Mouse (Mus musculus): ENCODE results near the gene Ctnnb1. TPM values are rescaled to one million over a fixed set of nuclear protein-coding genes. Genes with fewer than 3 reads are reported as not detected.

Ctnnb1 gene
- 484 and 702 TPM in 2 replicates for polyA plus RNA-seq (2014; fragmentation: Nextera tagmentation; extraction: Ambion mirVana)

DNA sequence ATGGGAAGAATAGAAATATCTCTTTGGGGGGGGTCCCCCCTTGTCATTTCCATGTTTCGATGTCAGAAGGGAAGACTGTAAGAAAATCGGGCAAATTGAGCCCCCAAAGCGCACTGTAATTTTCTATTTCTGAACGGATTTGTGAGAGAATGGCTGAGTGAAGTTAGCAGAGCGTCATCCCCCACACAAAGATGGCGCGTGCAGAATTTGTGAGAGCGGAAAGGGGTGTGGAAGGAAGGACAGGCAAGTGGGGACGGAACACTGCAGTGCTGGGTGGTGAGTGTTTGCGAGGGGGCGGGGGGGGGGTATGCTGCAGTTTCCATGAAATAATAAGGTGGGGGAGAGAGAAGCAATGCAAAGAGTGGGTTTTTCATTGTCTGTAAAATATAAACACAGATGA is at the start of gene Ctnnb1:
Gene Ctnnb1 (plus strand): TSS at position 136 of the 400 bp plus-strand sequence.
- Histone ChIP-seq H3K9ac (replicated peaks; ENCODE audit: low read length) (peak within 1 kb of the TSS; percentile 42), H3K4me2 (ENCODE audit: low read length) (peak within 1 kb of the TSS; percentile 49), H3K4me1 (ENCODE audit: control insufficient read depth, insufficient read depth, low read length) (peaks cover 13% of the 10 kb centered on the region), H3K27ac (replicated peaks; ENCODE audit: low read depth, low read length) (peak within 1 kb of the TSS; percentile 88), H3K36me3 (ENCODE audit: control insufficient read depth, insufficient read depth, low read length) (no peaks in the 10 kb centered on the region), H3K27me3 (ENCODE audit: control insufficient read depth, insufficient read depth, low read length) (no peaks in the 10 kb centered on the region), H3K4me3 (replicated peaks; ENCODE audit: low read depth, low read length) (peak within 1 kb of the TSS; percentile 24), H3K9me3 (ENCODE audit: control insufficient read depth, low read length) (no peaks in the 10 kb centered on the region)
- peak; percentile 24; the same call in 1 of the 2 replicates for ATAC-seq (ENCODE audit: low FRiP score, low TSS enrichment)
- 32% methylated on average over 11 of the region's 11 CpGs for whole genome bisulfite sequencing
- DNase-seq, result peak; percentile 76

DNA sequence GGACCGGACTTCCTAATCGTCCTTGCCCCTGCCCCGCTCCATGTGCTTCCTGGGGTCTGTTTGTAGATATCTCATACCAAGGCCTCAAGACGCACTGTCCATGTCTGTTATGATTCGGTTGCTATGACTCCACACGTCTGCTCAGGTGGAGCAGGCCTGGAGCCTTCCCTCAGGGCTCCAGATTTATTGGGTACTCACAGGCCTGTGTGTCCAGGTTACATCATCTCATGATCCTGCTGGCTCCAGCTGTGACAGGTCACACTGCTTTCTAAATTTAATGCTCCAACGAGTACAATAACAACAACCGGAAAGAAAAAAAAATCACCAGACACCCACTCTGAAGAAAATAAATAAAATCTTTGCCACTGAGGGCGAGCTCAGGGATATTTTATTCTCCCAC is 48.7 kb upstream of the Ctnnb1 start:
- Histone ChIP-seq H3K9ac (replicated peaks; ENCODE audit: low read length) (no peak overlapping the region), H3K27ac (replicated peaks; ENCODE audit: low read depth, low read length) (no peak overlapping the region), H3K36me3 (ENCODE audit: control insufficient read depth, insufficient read depth, low read length) (no peaks in the 10 kb centered on the region), H3K4me2 (ENCODE audit: low read length) (no peak overlapping the region), H3K27me3 (ENCODE audit: control insufficient read depth, insufficient read depth, low read length) (no peaks in the 10 kb centered on the region), H3K4me3 (replicated peaks; ENCODE audit: low read depth, low read length) (no peak overlapping the region), H3K4me1 (ENCODE audit: control insufficient read depth, insufficient read depth, low read length) (no peaks in the 10 kb centered on the region), H3K9me3 (ENCODE audit: control insufficient read depth, low read length) (no peaks in the 10 kb centered on the region)
- DNase-seq (no peak), ATAC-seq (ENCODE audit: low FRiP score, low TSS enrichment) (no peak)
- WGBS, result 81% methylated on average over 9 of the region's 9 CpGs

DNA sequence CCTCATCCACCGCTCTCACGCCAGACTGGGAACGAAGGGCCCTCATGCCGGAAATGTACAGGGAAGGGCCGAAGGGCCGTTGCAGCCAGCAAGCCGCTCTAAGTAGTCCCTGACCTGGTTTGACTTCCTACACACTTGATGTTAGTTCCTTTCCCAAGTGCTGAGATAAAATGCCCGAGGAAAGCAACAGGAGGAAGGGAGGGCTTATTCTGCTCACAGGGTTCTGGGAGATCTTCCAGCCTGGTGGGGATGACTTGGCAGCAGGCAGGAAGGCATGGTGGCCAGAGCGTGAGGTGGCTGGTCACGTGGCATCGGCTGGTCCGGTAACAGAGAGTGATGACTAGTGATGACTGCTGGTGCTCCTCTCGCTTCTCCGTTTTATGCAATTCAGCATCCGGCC is 47.9 kb upstream of the Ctnnb1 start:
- H3K27me3 ChIP-seq (ENCODE audit: control insufficient read depth, insufficient read depth, low read length), result no peaks in the 10 kb centered on the region
- no peaks in the 10 kb centered on the region for H3K9me3 ChIP-seq (ENCODE audit: control insufficient read depth, low read length)
- H3K36me3 ChIP-seq (ENCODE audit: control insufficient read depth, insufficient read depth, low read length), result no peaks in the 10 kb centered on the region
- H3K4me2 ChIP-seq (ENCODE audit: low read length), result no peak overlapping the region
- H3K9ac ChIP-seq (replicated peaks; ENCODE audit: low read length), result no peak overlapping the region
- DNase-seq (no peak), ATAC-seq (ENCODE audit: low FRiP score, low TSS enrichment) (no peak)
- H3K4me1 ChIP-seq (ENCODE audit: control insufficient read depth, insufficient read depth, low read length), result no peaks in the 10 kb centered on the region
- H3K4me3 ChIP-seq (replicated peaks; ENCODE audit: low read depth, low read length), result no peak overlapping the region
- no peak overlapping the region for H3K27ac ChIP-seq (replicated peaks; ENCODE audit: low read depth, low read length)
- 94% methylated on average over 15 of the region's 15 CpGs for WGBS

DNA sequence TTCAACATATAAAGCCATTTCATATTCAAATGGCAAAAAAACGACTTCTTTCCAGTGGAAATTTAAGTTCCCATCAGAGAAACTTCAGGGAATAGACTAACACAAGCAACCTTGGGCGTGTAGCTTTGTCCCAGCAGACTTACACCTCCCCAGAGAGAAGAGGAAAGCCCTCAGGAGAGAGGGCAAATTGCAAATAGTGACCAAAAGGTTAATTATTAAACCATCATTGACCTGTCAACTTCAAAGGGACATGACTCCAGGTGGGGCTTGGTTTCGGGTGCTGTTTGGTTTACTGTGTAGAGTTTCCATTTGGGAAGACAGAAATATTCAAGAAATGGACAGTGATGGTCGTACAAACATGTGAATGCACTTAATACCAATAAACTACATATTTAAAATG is 47.2 kb upstream of the Ctnnb1 start:
- H3K4me1 ChIP-seq (ENCODE audit: control insufficient read depth, insufficient read depth, low read length), result no peaks in the 10 kb centered on the region
- ATAC-seq (ENCODE audit: low FRiP score, low TSS enrichment), result no peak
- WGBS, result 82% methylated on average over 4 of the region's 4 CpGs
- no peak for DNase-seq
- no peaks in the 10 kb centered on the region for H3K27me3 ChIP-seq (ENCODE audit: control insufficient read depth, insufficient read depth, low read length)
- no peak overlapping the region for H3K4me3 ChIP-seq (replicated peaks; ENCODE audit: low read depth, low read length)
- no peak overlapping the region for H3K4me2 ChIP-seq (ENCODE audit: low read length)
- no peak overlapping the region for H3K27ac ChIP-seq (replicated peaks; ENCODE audit: low read depth, low read length)
- H3K9me3 ChIP-seq (ENCODE audit: control insufficient read depth, low read length), result no peaks in the 10 kb centered on the region
- no peak overlapping the region for H3K9ac ChIP-seq (replicated peaks; ENCODE audit: low read length)
- H3K36me3 ChIP-seq (ENCODE audit: control insufficient read depth, insufficient read depth, low read length), result no peaks in the 10 kb centered on the region

DNA sequence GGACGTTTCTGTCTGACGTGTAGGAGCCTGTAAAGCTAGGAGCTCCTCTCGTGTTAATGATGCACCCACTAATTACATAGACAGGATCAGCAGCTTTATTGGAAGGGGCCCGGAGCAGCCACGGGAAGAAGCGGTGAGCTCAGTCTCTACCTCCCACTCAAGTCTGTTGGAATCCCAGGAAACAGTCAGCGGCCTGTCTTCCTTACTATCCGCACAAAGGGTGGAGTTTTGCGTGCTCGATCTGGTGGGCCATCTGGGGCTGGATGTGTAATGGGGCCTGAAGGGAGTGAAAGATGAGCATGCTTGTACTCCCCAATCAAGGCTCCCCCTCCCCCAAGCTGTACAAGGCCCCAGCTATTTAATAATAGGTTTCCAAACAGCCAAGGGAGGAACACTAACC is 44.3 kb upstream of the Ctnnb1 start:
- no peak overlapping the region for H3K4me2 ChIP-seq (ENCODE audit: low read length)
- H3K4me3 ChIP-seq (replicated peaks; ENCODE audit: low read depth, low read length), result no peak overlapping the region
- H3K27me3 ChIP-seq (ENCODE audit: control insufficient read depth, insufficient read depth, low read length), result no peaks in the 10 kb centered on the region
- WGBS, result 73% methylated on average over 10 of the region's 10 CpGs
- H3K9me3 ChIP-seq (ENCODE audit: control insufficient read depth, low read length), result no peaks in the 10 kb centered on the region
- ATAC-seq (ENCODE audit: low FRiP score, low TSS enrichment) (no peak), DNase-seq (no peak)
- H3K36me3 ChIP-seq (ENCODE audit: control insufficient read depth, insufficient read depth, low read length), result no peaks in the 10 kb centered on the region
- H3K4me1 ChIP-seq (ENCODE audit: control insufficient read depth, insufficient read depth, low read length), result no peaks in the 10 kb centered on the region
- no peak overlapping the region for H3K27ac ChIP-seq (replicated peaks; ENCODE audit: low read depth, low read length)
- H3K9ac ChIP-seq (replicated peaks; ENCODE audit: low read length), result no peak overlapping the region

DNA sequence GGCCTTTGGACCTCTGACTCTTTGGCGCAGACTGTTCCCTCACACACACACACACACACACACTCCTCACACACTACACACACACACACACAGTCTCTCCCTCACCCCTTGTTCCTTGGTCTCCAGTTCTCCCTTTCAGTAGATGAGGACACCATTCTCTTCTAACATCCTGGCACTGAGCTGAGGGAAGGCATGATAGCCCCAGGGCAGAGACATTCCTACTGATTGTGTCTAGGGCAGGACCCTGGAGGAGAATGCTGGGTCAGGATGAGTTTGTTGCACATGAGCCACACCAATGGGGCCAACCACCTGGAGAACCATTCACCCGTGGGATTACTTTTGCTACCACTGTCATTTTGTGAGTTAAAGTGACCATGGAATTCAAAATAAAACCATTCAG is 41.4 kb upstream of the Ctnnb1 start:
- Histone ChIP-seq H3K9me3 (ENCODE audit: control insufficient read depth, low read length) (no peaks in the 10 kb centered on the region), H3K9ac (replicated peaks; ENCODE audit: low read length) (no peak overlapping the region), H3K36me3 (ENCODE audit: control insufficient read depth, insufficient read depth, low read length) (no peaks in the 10 kb centered on the region), H3K4me3 (replicated peaks; ENCODE audit: low read depth, low read length) (no peak overlapping the region), H3K4me1 (ENCODE audit: control insufficient read depth, insufficient read depth, low read length) (no peaks in the 10 kb centered on the region), H3K4me2 (ENCODE audit: low read length) (no peak overlapping the region), H3K27me3 (ENCODE audit: control insufficient read depth, insufficient read depth, low read length) (no peaks in the 10 kb centered on the region), H3K27ac (replicated peaks; ENCODE audit: low read depth, low read length) (no peak overlapping the region)
- WGBS, result 92% methylated on average over 2 of the region's 2 CpGs
- ATAC-seq (ENCODE audit: low FRiP score, low TSS enrichment), result no peak
- DNase-seq, result no peak

DNA sequence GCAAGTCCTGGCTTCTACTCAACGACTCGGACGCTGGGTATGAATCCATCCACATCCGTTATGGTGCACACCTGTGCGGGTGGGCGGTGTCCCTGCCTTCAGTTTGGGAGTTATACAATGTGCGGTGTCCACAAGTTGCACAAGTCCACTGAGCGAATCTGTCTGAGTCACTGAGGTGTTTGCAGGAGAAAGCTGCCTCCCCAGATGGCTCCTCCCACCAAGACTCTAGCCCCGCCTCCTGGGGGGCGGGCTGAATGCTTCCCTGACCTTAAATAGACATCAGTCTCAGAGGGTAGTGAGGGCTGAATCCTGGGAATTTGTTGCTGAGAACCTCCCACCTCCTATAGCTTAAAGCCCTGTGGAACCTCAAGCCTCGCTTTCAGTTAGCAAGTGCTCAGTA is 35.6 kb upstream of the Ctnnb1 start:
- WGBS, result 91% methylated on average over 11 of the region's 11 CpGs
- ATAC-seq (ENCODE audit: low FRiP score, low TSS enrichment) (no peak), DNase-seq (no peak)
- Histone ChIP-seq H3K9ac (replicated peaks; ENCODE audit: low read length) (no peak overlapping the region), H3K4me2 (ENCODE audit: low read length) (no peak overlapping the region), H3K4me3 (replicated peaks; ENCODE audit: low read depth, low read length) (no peak overlapping the region), H3K27ac (replicated peaks; ENCODE audit: low read depth, low read length) (no peak overlapping the region), H3K9me3 (ENCODE audit: control insufficient read depth, low read length) (no peaks in the 10 kb centered on the region), H3K36me3 (ENCODE audit: control insufficient read depth, insufficient read depth, low read length) (no peaks in the 10 kb centered on the region), H3K4me1 (ENCODE audit: control insufficient read depth, insufficient read depth, low read length) (no peaks in the 10 kb centered on the region), H3K27me3 (ENCODE audit: control insufficient read depth, insufficient read depth, low read length) (no peaks in the 10 kb centered on the region)

DNA sequence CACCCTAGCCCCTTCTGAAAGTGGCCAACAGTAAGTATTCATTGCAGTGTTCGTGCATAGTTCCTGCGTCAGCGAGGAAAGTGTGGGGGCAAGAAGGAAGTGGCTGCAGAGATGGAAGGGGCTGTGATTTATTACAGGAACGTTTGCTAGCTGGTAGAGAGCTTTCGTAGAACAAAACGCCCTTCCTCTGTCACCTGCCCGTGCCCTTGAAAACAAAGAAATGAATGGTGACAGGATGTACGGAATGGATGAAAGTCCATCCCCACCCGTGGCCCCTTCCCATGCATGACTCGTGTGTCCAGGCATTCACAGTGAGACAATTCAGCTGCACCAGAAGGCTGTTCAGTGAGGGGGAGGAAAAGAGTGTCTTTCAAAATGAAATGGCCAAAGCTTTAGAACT is 35.0 kb upstream of the Ctnnb1 start:
- Histone ChIP-seq H3K36me3 (ENCODE audit: control insufficient read depth, insufficient read depth, low read length) (no peaks in the 10 kb centered on the region), H3K4me1 (ENCODE audit: control insufficient read depth, insufficient read depth, low read length) (no peaks in the 10 kb centered on the region), H3K9ac (replicated peaks; ENCODE audit: low read length) (no peak overlapping the region), H3K27me3 (ENCODE audit: control insufficient read depth, insufficient read depth, low read length) (no peaks in the 10 kb centered on the region), H3K4me2 (ENCODE audit: low read length) (no peak overlapping the region), H3K4me3 (replicated peaks; ENCODE audit: low read depth, low read length) (no peak overlapping the region), H3K9me3 (ENCODE audit: control insufficient read depth, low read length) (no peaks in the 10 kb centered on the region), H3K27ac (replicated peaks; ENCODE audit: low read depth, low read length) (no peak overlapping the region)
- WGBS, result 76% methylated on average over 10 of the region's 10 CpGs
- DNase-seq (no peak), ATAC-seq (ENCODE audit: low FRiP score, low TSS enrichment) (no peak)

DNA sequence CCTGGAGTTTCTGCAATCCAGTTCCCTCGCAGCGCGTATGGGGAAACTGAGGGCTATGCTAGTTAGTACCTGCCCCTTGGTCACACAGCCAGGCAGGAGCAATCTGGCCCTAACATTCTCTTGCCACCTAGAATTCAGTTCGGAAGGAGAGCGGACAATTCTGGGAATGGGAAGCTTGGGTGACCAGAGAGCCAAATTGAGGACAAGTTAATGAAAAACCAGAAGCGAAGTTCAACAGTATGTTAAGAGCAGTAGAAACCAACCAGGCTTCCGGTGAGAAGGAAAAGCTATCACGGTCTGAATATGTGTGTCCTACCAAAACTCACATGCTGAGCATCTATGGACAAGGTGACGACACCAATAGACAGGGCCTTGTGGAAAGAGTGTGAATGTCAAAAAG is 34.6 kb upstream of the Ctnnb1 start:
- no peak for DNase-seq
- no peak for ATAC-seq (ENCODE audit: low FRiP score, low TSS enrichment)
- Histone ChIP-seq H3K4me1 (ENCODE audit: control insufficient read depth, insufficient read depth, low read length) (no peaks in the 10 kb centered on the region), H3K27ac (replicated peaks; ENCODE audit: low read depth, low read length) (no peak overlapping the region), H3K9me3 (ENCODE audit: control insufficient read depth, low read length) (no peaks in the 10 kb centered on the region), H3K4me2 (ENCODE audit: low read length) (no peak overlapping the region), H3K27me3 (ENCODE audit: control insufficient read depth, insufficient read depth, low read length) (no peaks in the 10 kb centered on the region), H3K4me3 (replicated peaks; ENCODE audit: low read depth, low read length) (no peak overlapping the region), H3K9ac (replicated peaks; ENCODE audit: low read length) (no peak overlapping the region), H3K36me3 (ENCODE audit: control insufficient read depth, insufficient read depth, low read length) (no peaks in the 10 kb centered on the region)
- 97% methylated on average over 9 of the region's 9 CpGs for WGBS

Measured in midbrain, embryonic 14.5 days (tissue).